Mouse (Mus musculus) embryonic facial prominence, embryonic 13.5 days (tissue): ENCODE results near the gene Myh6. TPM values are rescaled to one million over a fixed set of nuclear protein-coding genes. Genes with fewer than 3 reads are reported as not detected.

Experiments
- ATAC-seq: fragments of 200-750 bp; cut with Nextera tagmentation; 2 replicates; pipeline ENCODE4 v1.8.0; 2017; ENCODE audit warnings: low read depth; ENCODE audit not compliant: insufficient number of reproducible peaks, insufficient read depth, low FRiP score, low TSS enrichment
- H3K27ac ChIP-seq: fragments of 300-500 bp; sonication (generic); 2 replicates; pipeline ENCODE4 v1.5.1; 2015; ENCODE audit warnings: moderate library complexity, mild to moderate bottlenecking, inconsistent platforms
- H3K27me3 ChIP-seq: fragments of 300-500 bp; sonication (generic); 2 replicates; pipeline ENCODE4 v1.6.1; 2015; ENCODE audit warnings: mild to moderate bottlenecking, inconsistent platforms
- H3K36me3 ChIP-seq: fragments of 300-500 bp; sonication (generic); 2 replicates; pipeline ENCODE4 v1.6.1; 2015; ENCODE audit warnings: mild to moderate bottlenecking, inconsistent platforms
- H3K4me1 ChIP-seq: fragments of 300-500 bp; sonication (generic); 2 replicates; pipeline ENCODE4 v1.6.1; 2015; ENCODE audit warnings: inconsistent platforms
- H3K4me2 ChIP-seq: fragments of 300-500 bp; sonication (generic); 2 replicates; pipeline ENCODE4 v1.6.1; 2015; ENCODE audit warnings: moderate library complexity, mild to moderate bottlenecking, inconsistent platforms
- H3K4me3 ChIP-seq: fragments of 300-500 bp; sonication (generic); 2 replicates; pipeline ENCODE4 v1.5.1; 2015; ENCODE audit warnings: mild to moderate bottlenecking, inconsistent platforms
- H3K9ac ChIP-seq: fragments of 300-500 bp; sonication (generic); 2 replicates; pipeline ENCODE4 v1.6.1; 2015; ENCODE audit warnings: mild to moderate bottlenecking, inconsistent platforms
- H3K9me3 ChIP-seq: fragments of 300-500 bp; sonication (generic); 2 replicates; pipeline ENCODE4 v1.6.1; 2016; ENCODE audit warnings: inconsistent platforms
- WGBS: fragments of 180-500 bp; shearing (Covaris S2); methylation state at CpG from one replicate; pipeline ENCODE4 v1.1.7; 2015; ENCODE audit warnings: mixed read lengths; 5-methylcytosine and 5-hydroxymethylcytosine counted together
- microRNA counts: library from miRNA; unstranded; fragments of <30 nt; microRNA quantifications from one replicate; lab custom pipeline; 2016
- microRNA-seq: library from miRNA; unstranded; fragments of <30 nt; microRNA quantifications from one replicate; pipeline ENCODE4, GENCODE M21; 2016
- polyA plus RNA-seq: library from polyadenylated mRNA; unstranded; fragments of >200 nt; fragmentation: Nextera tagmentation; extraction: Ambion mirVana; gene quantifications from 2 replicates; pipeline ENCODE4 v1.2.1, GENCODE M21; 2015

Gene Myh6
- polyA plus RNA-seq, 1 experiment from 2014 or later = 0.74 TPM

DNA sequence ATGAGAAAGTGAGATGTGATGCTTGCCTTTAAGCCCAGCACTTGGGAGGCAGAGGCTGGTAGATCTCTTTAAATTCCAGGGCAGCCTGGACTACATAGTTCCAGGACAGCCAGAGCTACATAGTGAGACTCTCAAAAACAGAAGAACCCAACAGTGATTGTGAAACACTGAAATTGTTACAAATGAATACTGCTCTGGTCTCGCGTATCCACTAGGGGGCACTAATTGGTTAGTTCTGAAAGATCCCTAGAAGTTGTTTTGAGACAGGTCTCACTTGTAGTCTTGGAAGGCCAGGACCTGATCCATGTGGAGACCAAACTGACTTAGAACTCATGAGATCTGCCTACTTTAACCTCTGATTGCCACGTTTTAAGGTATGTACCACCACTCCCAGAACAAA, 66.3 kb downstream of the Myh6 start:
- Histone ChIP-seq H3K4me1 (peaks cover 4% of the 10 kb centered on the region; the same call in 1 of the 2 replicates), H3K27me3 (no peaks in the 10 kb centered on the region), H3K27ac (peak overlapping the region; percentile 28; the same call in 1 of the 2 replicates), H3K36me3 (peaks cover 42% of the 10 kb centered on the region), H3K9ac (no peak overlapping the region), H3K4me3 (no peak overlapping the region), H3K9me3 (no peaks in the 10 kb centered on the region), H3K4me2 (no peak overlapping the region)
- ATAC-seq = no peak
- WGBS = 0% methylated on average over 3 of the region's 3 CpGs

GRCm38 (mm10) chr14:54897445-54897844, 69.3 kb downstream of the Myh6 start:
- WGBS = 39% methylated on average over 2 of the region's 2 CpGs
- Histone ChIP-seq H3K4me2 (no peak overlapping the region), H3K9ac (no peak overlapping the region), H3K27me3 (no peaks in the 10 kb centered on the region), H3K4me1 (peaks cover 10% of the 10 kb centered on the region; the same call in 1 of the 2 replicates), H3K4me3 (no peak overlapping the region), H3K27ac (no peak overlapping the region), H3K36me3 (peaks cover 29% of the 10 kb centered on the region), H3K9me3 (no peaks in the 10 kb centered on the region)
- ATAC-seq = no peak

GRCm38 (mm10) chr14:54894296-54895151, 72.2 kb downstream of the Myh6 start:
- H3K4me3 ChIP-seq = peak overlapping the region; percentile 89
- under 1% methylated on average over 54 of the region's 54 CpGs for WGBS
- H3K9me3 ChIP-seq = no peaks in the 10 kb centered on the region
- peak overlapping the region; percentile 98 for H3K9ac ChIP-seq
- ATAC-seq = peak; percentile 46
- H3K4me2 ChIP-seq = peak overlapping the region; percentile 68
- no peaks in the 10 kb centered on the region for H3K27me3 ChIP-seq
- H3K36me3 ChIP-seq = peaks cover 29% of the 10 kb centered on the region
- H3K27ac ChIP-seq = peak overlapping the region; percentile 93
- peaks cover 10% of the 10 kb centered on the region; the same call in 1 of the 2 replicates for H3K4me1 ChIP-seq

DNA sequence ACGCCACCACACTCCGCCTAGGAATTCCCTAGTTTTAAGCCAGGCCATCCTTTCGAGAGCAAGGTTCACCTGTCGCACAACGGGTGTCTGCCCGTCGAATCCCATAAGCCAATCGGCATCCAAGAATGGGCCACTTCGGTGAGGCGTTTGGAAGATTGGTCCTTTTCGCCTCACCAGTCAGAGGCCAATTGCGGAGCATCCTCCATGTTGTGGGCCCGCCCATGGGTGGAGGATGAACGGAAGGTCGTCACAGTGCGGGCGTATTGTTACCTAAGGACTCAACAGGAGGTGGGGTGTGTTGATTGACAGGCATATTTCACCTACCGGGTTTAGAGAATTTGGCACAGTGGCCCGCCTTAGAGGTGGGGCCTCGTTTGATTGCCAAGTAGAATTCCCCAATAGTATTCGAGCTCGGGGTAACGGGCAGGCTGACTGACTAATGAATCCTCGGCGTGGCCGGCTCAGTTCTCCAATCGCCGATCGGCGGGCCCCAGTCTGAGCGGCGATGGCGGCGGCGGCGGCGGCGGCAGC, 73.0 kb downstream of the Myh6 start:
- H3K27me3 ChIP-seq = no peaks in the 10 kb centered on the region
- WGBS = under 1% methylated on average over 38 of the region's 38 CpGs
- peak overlapping the region; percentile 98 for H3K9ac ChIP-seq
- H3K4me3 ChIP-seq = peak overlapping the region; percentile 89
- peak; percentile 99 for ATAC-seq
- H3K27ac ChIP-seq = peak overlapping the region; percentile 93
- H3K4me2 ChIP-seq = peak overlapping the region; percentile 58
- H3K36me3 ChIP-seq = peaks cover 29% of the 10 kb centered on the region
- H3K9me3 ChIP-seq = no peaks in the 10 kb centered on the region
- H3K4me1 ChIP-seq = peaks cover 10% of the 10 kb centered on the region; the same call in 1 of the 2 replicates

GRCm38 (mm10) chr14:54892200-54892599, 74.5 kb downstream of the Myh6 start, which contains the start of gene Pabpn1:
Gene Pabpn1 (plus strand): TSS chr14:54892500.
- Histone ChIP-seq H3K4me2 (peak within 1 kb of the TSS; percentile 58), H3K27ac (peak within 1 kb of the TSS; percentile 86), H3K27me3 (no peaks in the 10 kb centered on the region), H3K36me3 (peaks cover 17% of the 10 kb centered on the region), H3K9me3 (no peaks in the 10 kb centered on the region), H3K4me1 (peaks cover 10% of the 10 kb centered on the region; the same call in 1 of the 2 replicates), H3K9ac (peak within 1 kb of the TSS; percentile 60; the same call in 1 of the 2 replicates), H3K4me3 (peak within 1 kb of the TSS; percentile 89)
- 90% methylated on average over 3 of the region's 3 CpGs for WGBS
- no peak for ATAC-seq

MicroRNAs encoded within 50 kb of the gene (microRNA counts, 519-probe panel; counts per million panel counts)
- microRNA mmu-miR-208a (lab: Ali Mortazavi, UCI) = 1,425 counts per million, percentile 46 among the panel's probes with 10 or more counts
- microRNA mmu-miR-208b (lab: Ali Mortazavi, UCI) = 236 counts per million, percentile 44 among the panel's probes with 10 or more counts

Small RNA genes lying within 50 kb of the gene (microRNA-seq; reads per million reads assigned to microRNA genes)
- gene Mir208a (8.5 reads per million, percentile 26 among the genes with 10 or more reads in this experiment), gene Mir208b (64.7 reads per million, percentile 47 among the genes with 10 or more reads in this experiment)

Other genes starting within 250 kb of the Myh6 start
- 2.3 and 2.9 TPM in 2 replicates for gene Slc7a8, start 185.0 kb downstream of the Myh6 start, polyA plus RNA-seq
- gene Rnf212b, start 152.8 kb downstream of the Myh6 start, polyA plus RNA-seq = not detected in 2 replicates
- gene Homez, start 96.0 kb downstream of the Myh6 start, polyA plus RNA-seq = 9.4 and 12.3 TPM in 2 replicates
- gene Ppp1r3e, start 89.4 kb downstream of the Myh6 start, polyA plus RNA-seq = 0.92 and 1.1 TPM in 2 replicates
- gene Bcl2l2, start 83.5 kb downstream of the Myh6 start, polyA plus RNA-seq = 3.8 and 4.6 TPM in 2 replicates
- 0.23 and 0.79 TPM in 2 replicates for gene Gm20521, start 83.5 kb downstream of the Myh6 start, polyA plus RNA-seq
- gene Pabpn1, start 74.4 kb downstream of the Myh6 start, polyA plus RNA-seq = 140 and 163 TPM in 2 replicates
- 74.3 and 84.7 TPM in 2 replicates for gene Slc22a17, start 53.8 kb downstream of the Myh6 start, polyA plus RNA-seq
- gene Efs, start 40.8 kb downstream of the Myh6 start, polyA plus RNA-seq = 50.3 and 50.9 TPM in 2 replicates
- gene Il25, start 34.2 kb downstream of the Myh6 start, polyA plus RNA-seq = 0.25 TPM in 1 of 2 replicates, not detected in the other
- gene Cmtm5, start 30.7 kb downstream of the Myh6 start, polyA plus RNA-seq = 8.3 and 14.1 TPM in 2 replicates
- gene Gm17428, start 10.0 kb upstream of the Myh6 start, polyA plus RNA-seq = not detected in 2 replicates
- gene Myh7, start 27.7 kb upstream of the Myh6 start, polyA plus RNA-seq = 3.3 and 10.8 TPM in 2 replicates
- 82.4 and 84.5 TPM in 2 replicates for gene Ngdn, start 48.5 kb upstream of the Myh6 start, polyA plus RNA-seq
- 5.5 and 5.8 TPM in 2 replicates for gene Zfhx2, start 125.4 kb upstream of the Myh6 start, polyA plus RNA-seq
- gene Thtpa, start 127.9 kb upstream of the Myh6 start, polyA plus RNA-seq = 21.9 and 23.9 TPM in 2 replicates
- gene Ap1g2, start 139.7 kb upstream of the Myh6 start, polyA plus RNA-seq = 21.0 and 23.4 TPM in 2 replicates
- 2.7 and 2.9 TPM in 2 replicates for gene Jph4, start 150.0 kb upstream of the Myh6 start, polyA plus RNA-seq